Mouse (Mus musculus) lung, postnatal 0 days (tissue): ENCODE results near the gene Fbxo21. TPM values are rescaled to one million over a fixed set of nuclear protein-coding genes. Genes with fewer than 3 reads are reported as not detected.

Experiments used
- ATAC-seq: fragments of 200-750 bp; cut with Nextera tagmentation; 2 replicates; pipeline ENCODE4 v1.8.0; 2017; ENCODE audit warnings: moderate library complexity
- DNase-seq: peaks from one replicate; pipeline ENCODE4 v3.0.0-alpha.2; 2016; ENCODE audit warnings: low spot score
- H3K27ac ChIP-seq: fragments of 300-500 bp; sonication (generic); 2 replicates; pipeline ENCODE4 v1.5.1; 2014; ENCODE audit warnings: antibody characterized with exemption, mild to moderate bottlenecking, low read length, mixed read lengths
- H3K27me3 ChIP-seq: fragments of 300-500 bp; sonication (generic); replicated peaks from 2 replicates; pipeline ENCODE4 v1.6.1; 2014; ENCODE audit warnings: low read length, mixed read lengths; ENCODE audit not compliant: insufficient read depth
- H3K36me3 ChIP-seq: fragments of 300-500 bp; sonication (generic); 2 replicates; pipeline ENCODE4 v1.6.1; 2014; ENCODE audit warnings: low read length, mixed read lengths; ENCODE audit not compliant: insufficient read depth
- H3K4me1 ChIP-seq: fragments of 300-500 bp; sonication (generic); 2 replicates; pipeline ENCODE4 v1.6.1; 2014; ENCODE audit warnings: antibody characterized with exemption, low read depth, low read length, mixed read lengths; ENCODE audit not compliant: insufficient read depth
- H3K4me2 ChIP-seq: fragments of 300-500 bp; sonication (generic); replicated peaks from 2 replicates; pipeline ENCODE4 v1.6.1; 2014; ENCODE audit warnings: low read depth, mild to moderate bottlenecking, low read length, moderate library complexity, mixed read lengths
- H3K4me3 ChIP-seq: fragments of 300-500 bp; sonication (generic); 2 replicates; pipeline ENCODE4 v1.5.1; 2014; ENCODE audit warnings: low read depth, low read length
- H3K9ac ChIP-seq: fragments of 300-500 bp; sonication (generic); replicated peaks from 2 replicates; pipeline ENCODE4 v1.6.1; 2014; ENCODE audit warnings: low read depth, mild to moderate bottlenecking
- H3K9me3 ChIP-seq: fragments of 300-500 bp; sonication (generic); 2 replicates; pipeline ENCODE4 v1.6.1; 2016; ENCODE audit warnings: low read length, mixed read lengths
- CTCF ChIP-seq: IDR thresholded peaks from 2 replicates; pipeline ENCODE4 v1.5.1; 2016; ENCODE audit warnings: antibody characterized with exemption, mild to moderate bottlenecking
- EP300 ChIP-seq: IDR thresholded peaks from 2 replicates; pipeline ENCODE4 v1.6.1; 2016; ENCODE audit warnings: antibody characterized with exemption, mild to moderate bottlenecking, control low read depth
- WGBS: fragments of 180-500 bp; shearing (Covaris S2); extraction: QIAGEN DNeasy Blood & Tissue Kit; methylation state at CpG from one replicate; pipeline ENCODE4 v1.1.7; 2014; 5-methylcytosine and 5-hydroxymethylcytosine counted together
- polyA plus RNA-seq: library from polyadenylated mRNA; unstranded; fragments of >200 nt; fragmentation: Nextera tagmentation; extraction: Ambion mirVana; gene quantifications from 2 replicates; pipeline ENCODE4 v1.2.1, GENCODE M21; 2015

The Fbxo21 gene
- polyA plus RNA-seq, 1 experiment from 2014 or later, result 18.8 TPM

- Histone ChIP-seq H3K9ac (no peak overlapping the region), H3K36me3 (no peaks in the 10 kb centered on the region), H3K4me2 (no peak overlapping the region), H3K4me1 (peaks cover 4% of the 10 kb centered on the region; the same call in 1 of the 2 replicates), H3K4me3 (no peak overlapping the region), H3K27me3 (peaks cover 26% of the 10 kb centered on the region), H3K9me3 (no peaks in the 10 kb centered on the region), H3K27ac (no peak overlapping the region)
- DNase-seq (no peak), ATAC-seq (no peak)
- no peak for TF ChIP-seq EP300
- TF ChIP-seq CTCF, result no peak
- WGBS, result 53% methylated on average over 3 of the region's 3 CpGs
Observed at GRCm38 (mm10) chr5:118023053-118023452, 46.5 kb downstream of the Fbxo21 start.

- Histone ChIP-seq H3K36me3 (no peaks in the 10 kb centered on the region), H3K4me1 (peaks cover 8% of the 10 kb centered on the region; the same call in 1 of the 2 replicates), H3K9ac (no peak overlapping the region), H3K4me3 (no peak overlapping the region), H3K9me3 (no peaks in the 10 kb centered on the region), H3K27me3 (peaks cover 37% of the 10 kb centered on the region), H3K27ac (no peak overlapping the region), H3K4me2 (no peak overlapping the region)
- TF ChIP-seq EP300, result no peak
- no peak for TF ChIP-seq CTCF
- DNase-seq (no peak), ATAC-seq (no peak)
- WGBS, result 13% methylated on average over 11 of the region's 12 CpGs
Observed at GRCm38 (mm10) chr5:118025880-118026279, 49.4 kb downstream of the Fbxo21 start.

- H3K9ac ChIP-seq, result no peak overlapping the region
- H3K27ac ChIP-seq, result no peak overlapping the region
- TF ChIP-seq EP300, result no peak
- TF ChIP-seq CTCF, result no peak
- ATAC-seq (no peak), DNase-seq (no peak)
- no peaks in the 10 kb centered on the region for H3K36me3 ChIP-seq
- no peaks in the 10 kb centered on the region for H3K9me3 ChIP-seq
- no peak overlapping the region for H3K4me3 ChIP-seq
- 6% methylated on average over 13 of the region's 13 CpGs for WGBS
- peaks cover 8% of the 10 kb centered on the region; the same call in 1 of the 2 replicates for H3K4me1 ChIP-seq
- peaks cover 37% of the 10 kb centered on the region for H3K27me3 ChIP-seq
- no peak overlapping the region for H3K4me2 ChIP-seq
Observed at GRCm38 (mm10) chr5:118026343-118026742, 49.8 kb downstream of the Fbxo21 start.

- Histone ChIP-seq H3K9ac (no peak overlapping the region), H3K9me3 (no peaks in the 10 kb centered on the region), H3K4me1 (peaks cover 8% of the 10 kb centered on the region; the same call in 1 of the 2 replicates), H3K27me3 (peaks cover 37% of the 10 kb centered on the region), H3K4me2 (peak overlapping the region; percentile 90), H3K4me3 (peak overlapping the region; percentile 46), H3K36me3 (no peaks in the 10 kb centered on the region), H3K27ac (no peak overlapping the region)
- ATAC-seq, result no peak
- WGBS, result 2% methylated on average over 39 of the region's 39 CpGs
- no peak for DNase-seq
- TF ChIP-seq EP300, result no peak
- no peak for TF ChIP-seq CTCF
Observed at GRCm38 (mm10) chr5:118027101-118027697, 50.7 kb downstream of the Fbxo21 start.

- TF ChIP-seq CTCF, result no peak
- no peak for TF ChIP-seq EP300
- Histone ChIP-seq H3K4me2 (peak within 1 kb of the TSS; percentile 90), H3K27ac (no peak within 1 kb of the TSS), H3K27me3 (peaks cover 37% of the 10 kb centered on the region), H3K4me3 (peak within 1 kb of the TSS; percentile 46), H3K9ac (no peak within 1 kb of the TSS), H3K9me3 (no peaks in the 10 kb centered on the region), H3K4me1 (peaks cover 8% of the 10 kb centered on the region; the same call in 1 of the 2 replicates), H3K36me3 (no peaks in the 10 kb centered on the region)
- ATAC-seq (peak; percentile 8; the same call in 1 of the 2 replicates), DNase-seq (no peak)
- 1% methylated on average over 46 of the region's 63 CpGs for WGBS
Observed at GRCm38 (mm10) chr5:118027698-118028190, 51.2 kb downstream of the Fbxo21 start, which contains the start of gene Tesc. Gene Tesc, plus strand, starts transcription at chr5:118027743.

- Histone ChIP-seq H3K36me3 (no peaks in the 10 kb centered on the region), H3K4me2 (peak overlapping the region; percentile 90), H3K4me1 (peaks cover 8% of the 10 kb centered on the region; the same call in 1 of the 2 replicates), H3K9ac (no peak overlapping the region), H3K4me3 (peak overlapping the region; percentile 46), H3K27ac (no peak overlapping the region), H3K9me3 (no peaks in the 10 kb centered on the region), H3K27me3 (peaks cover 37% of the 10 kb centered on the region)
- WGBS, result 1% methylated on average over 54 of the region's 79 CpGs
- TF ChIP-seq CTCF, result no peak
- no peak for TF ChIP-seq EP300
- DNase-seq, result no peak
- peak; percentile 43 for ATAC-seq
Observed at GRCm38 (mm10) chr5:118028191-118029034, 51.9 kb downstream of the Fbxo21 start.
